Mouse (Mus musculus) bone marrow, adult 2 months (tissue): Measurements from ENCODE around the gene Timm8b. TPM values are rescaled to one million over a fixed set of nuclear protein-coding genes. Genes with fewer than 3 reads are reported as not detected.

ENCODE experiments used
- H3K27ac ChIP-seq: fragments of 200-500 bp; 2 replicates; pipeline ENCODE4 v1.5.1; 2012; ENCODE audit warnings: low read depth, mild to moderate bottlenecking, control low read depth, inconsistent platforms, low read length; ENCODE audit not compliant: control insufficient read depth, poor library complexity, insufficient read depth
- H3K4me1 ChIP-seq: fragments of 200-500 bp; 2 replicates; pipeline ENCODE4 v1.6.1; 2011; ENCODE audit warnings: low read length; ENCODE audit not compliant: control insufficient read depth, insufficient read depth
- H3K4me3 ChIP-seq: fragments of 200-500 bp; replicated peaks from 2 replicates; pipeline ENCODE3; 2011; ENCODE audit warnings: mild to moderate bottlenecking, low read depth, low read length, control low read depth; ENCODE audit not compliant: control insufficient read depth
- CTCF ChIP-seq: fragments of 200-500 bp; IDR thresholded peaks from 2 replicates; pipeline ENCODE4 v1.5.1; 2011; ENCODE audit warnings: low read length, control low read depth; ENCODE audit not compliant: control insufficient read depth, insufficient read depth
- POLR2A ChIP-seq: fragments of 200-500 bp; IDR thresholded peaks from 2 replicates; pipeline ENCODE4 v1.6.1; 2011; ENCODE audit warnings: low read depth, mild to moderate bottlenecking, control low read depth, low read length, borderline replicate concordance; ENCODE audit not compliant: control insufficient read depth
- WGBS: fragments of 180-500 bp; shearing (Covaris S2); methylation state at CpG from one replicate; pipeline ENCODE4 v1.1.7; 2018; 5-methylcytosine and 5-hydroxymethylcytosine counted together
- polyA plus RNA-seq: library from polyadenylated mRNA; stranded (reverse); fragments of >200 nt; gene quantifications from 2 replicates; pipeline ENCODE4 v1.2.4, GENCODE M21; 2011; ENCODE audit warnings: low replicate concordance; ENCODE audit not compliant: missing spikeins, insufficient read depth, insufficient read length

Gene Timm8b
- polyA plus RNA-seq, 1 experiment, result 54.8 TPM

- Histone ChIP-seq H3K4me1 (no peaks in the 10 kb centered on the region), H3K27ac (no peak overlapping the region), H3K4me3 (no peak overlapping the region)
- no peak for TF ChIP-seq CTCF
- TF ChIP-seq POLR2A, result no peak
- 34% methylated on average over 4 of the region's 4 CpGs for WGBS
These were observed 36.3 kb upstream of the Timm8b start for GRCm38 (mm10) chr9:50567372-50567771.

GRCm38 (mm10) chr9:50567881-50568280 is 35.8 kb upstream of the Timm8b start:
- no peak for TF ChIP-seq CTCF
- H3K27ac ChIP-seq, result no peak overlapping the region
- no peaks in the 10 kb centered on the region for H3K4me1 ChIP-seq
- H3K4me3 ChIP-seq, result no peak overlapping the region
- 85% methylated on average over 2 of the region's 2 CpGs for WGBS

- WGBS, result 77% methylated on average over 10 of the region's 10 CpGs
- Histone ChIP-seq H3K4me1 (no peaks in the 10 kb centered on the region), H3K4me3 (no peak overlapping the region), H3K27ac (no peak overlapping the region)
- no peak for TF ChIP-seq CTCF
These were observed 33.8 kb upstream of the Timm8b start for GRCm38 (mm10) chr9:50569599-50570525.

- 82% methylated on average over 4 of the region's 4 CpGs for WGBS
- Histone ChIP-seq H3K4me3 (no peak overlapping the region), H3K27ac (no peak overlapping the region), H3K4me1 (no peaks in the 10 kb centered on the region)
- TF ChIP-seq CTCF, result no peak
These were observed 23.3 kb upstream of the Timm8b start for GRCm38 (mm10) chr9:50580370-50580769.

GRCm38 (mm10) chr9:50585145-50585818 is 18.4 kb upstream of the Timm8b start:
- Histone ChIP-seq H3K4me1 (no peaks in the 10 kb centered on the region; the same call in 1 of the 2 replicates), H3K4me3 (no peak overlapping the region), H3K27ac (no peak overlapping the region)
- no peak for TF ChIP-seq CTCF
- no peak for TF ChIP-seq POLR2A
- WGBS, result 80% methylated on average over 6 of the region's 6 CpGs

- TF ChIP-seq POLR2A (no peak), CTCF (no peak)
- Histone ChIP-seq H3K27ac (no peak overlapping the region), H3K4me1 (peaks cover 3% of the 10 kb centered on the region), H3K4me3 (no peak overlapping the region)
- 63% methylated on average over 4 of the region's 4 CpGs for WGBS
These were observed 16.8 kb upstream of the Timm8b start for GRCm38 (mm10) chr9:50586955-50587354.

- 32% methylated on average over 10 of the region's 10 CpGs for WGBS
- TF ChIP-seq POLR2A (no peak), CTCF (no peak)
- H3K27ac ChIP-seq, result peak overlapping the region; percentile 76
These were observed 12.7 kb upstream of the Timm8b start for GRCm38 (mm10) chr9:50590856-50591518.

GRCm38 (mm10) chr9:50592955-50593354 is 10.8 kb upstream of the Timm8b start:
- WGBS, result 51% methylated on average over 9 of the region's 9 CpGs
- no peak overlapping the region for H3K4me3 ChIP-seq
- no peak overlapping the region; the same call in 1 of the 2 replicates for H3K27ac ChIP-seq
- peaks cover 3% of the 10 kb centered on the region for H3K4me1 ChIP-seq
- no peak for TF ChIP-seq CTCF
- no peak for TF ChIP-seq POLR2A

More at GRCm38 (mm10) chr9:50590856-50591518, 12.7 kb upstream of the Timm8b start:
- Histone ChIP-seq H3K4me3 (peak overlapping the region; percentile 4), H3K4me1 (peaks cover 3% of the 10 kb centered on the region)
